9 mouse cellular contexts compared by ENCODE assay signal in the genomic region with DNA sequence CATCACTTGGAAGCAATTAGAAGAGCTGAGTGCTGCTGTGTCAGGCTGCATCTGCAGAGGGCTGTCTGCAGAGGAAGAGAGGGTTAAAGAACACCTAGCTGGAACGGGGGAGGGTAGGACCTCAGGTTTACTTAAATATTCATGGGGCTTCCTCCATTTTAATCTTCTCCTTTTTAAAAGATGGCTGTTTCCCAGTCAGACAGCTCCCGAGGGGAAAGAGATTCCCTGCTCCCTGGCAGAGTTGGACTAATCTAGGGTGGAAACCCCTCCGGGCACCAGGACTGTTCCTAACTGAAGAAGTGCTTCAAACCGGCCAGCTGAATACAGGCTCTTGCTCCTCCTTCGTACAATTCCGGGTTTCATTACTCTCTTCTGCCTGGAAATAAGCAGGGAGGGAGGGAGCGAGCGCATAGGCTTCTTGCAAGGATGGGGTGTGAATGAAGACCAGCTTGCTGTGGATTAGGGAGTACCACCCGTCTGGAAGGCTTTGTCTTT.
DNase-seq lines count a peak whose midpoint lies in the region; ATAC-seq and TF ChIP-seq lines count a peak whose summit lies in the region.
"Had no signal": no experiment of that assay in that cellular context is flagged by ENCODE, and none has a peak within 500 bp of the region (broad histone marks: within the 10 kb centered on the region; RNA-seq: fewer than 3 reads in every experiment).

No protein-coding gene starts in this region.

- H3K27ac ChIP-seq in kidney, postnatal 0 days, result peak overlapping the region; percentile 71
- H3K27ac ChIP-seq: liver, embryonic 13.5 days had no signal

- H3K9me3 ChIP-seq in kidney, postnatal 0 days (replicated peaks; ENCODE audit: low read length), result no peaks in the 10 kb centered on the region
- H3K9me3 ChIP-seq: liver, embryonic 13.5 days had no signal

- H3K4me1 ChIP-seq in kidney, postnatal 0 days (replicated peaks; ENCODE audit: insufficient read depth, low read length), result peaks cover 14% of the 10 kb centered on the region

- ATAC-seq in kidney, postnatal 0 days (replicated peaks; ENCODE audit: low FRiP score, low read depth), result no peak

- peak; percentile 21 for DNase-seq in adrenal gland, postnatal 14 days
- no peak for DNase-seq in adrenal gland, postnatal 10 days
- peak; percentile 58 for DNase-seq in cerebellum, adult 9-11 months
- DNase-seq in frontal cortex, postnatal 36 days (ENCODE audit: low spot score in 2 of 2), result peak; percentile 68 to 70
- DNase-seq in kidney, postnatal 0 days (ENCODE audit: low spot score), result peak; percentile 59
- peak; percentile 24 for DNase-seq in lung, postnatal 36 days
- peak; percentile 69 for DNase-seq in telencephalon, adult 2 months (ENCODE audit: low read depth, low spot score)
- DNase-seq in urinary bladder, postnatal 36 days (ENCODE audit: low spot score in 2 of 2), result no peak
- DNase-seq: liver, embryonic 13.5 days had no signal

- H3K4me2 ChIP-seq in kidney, postnatal 0 days (ENCODE audit: low read length), result peak overlapping the region; percentile 59
- H3K4me2 ChIP-seq: liver, embryonic 13.5 days had no signal

- TF ChIP-seq CTCF in kidney, postnatal 0 days (IDR thresholded peaks at IDR 0.05; ENCODE audit: low read depth), result no peak

- H3K27me3 ChIP-seq in kidney, postnatal 0 days (ENCODE audit: insufficient read depth, low read length), result no peaks in the 10 kb centered on the region
- H3K27me3 ChIP-seq: liver, embryonic 13.5 days had no signal

- H3K36me3 ChIP-seq in kidney, postnatal 0 days (ENCODE audit: insufficient read depth, low read length), result no peaks in the 10 kb centered on the region

- H3K4me3 ChIP-seq in kidney, postnatal 0 days (replicated peaks; ENCODE audit: low read depth, low read length), result peak overlapping the region; percentile 37
- H3K4me3 ChIP-seq: liver, embryonic 13.5 days had no signal

- H3K9ac ChIP-seq in kidney, postnatal 0 days (ENCODE audit: low read depth, low read length), result peak overlapping the region; percentile 54
- H3K9ac ChIP-seq: liver, embryonic 13.5 days had no signal

- 8% methylated on average over 9 of the region's 9 CpGs for WGBS in kidney, postnatal 0 days

Comparison
In these comparisons a context has a peak if more than half of its experiments do, and no peak if none do; other contexts are left out.
1. DNase-seq: peak in adrenal gland, postnatal 14 days (single experiment), cerebellum, adult 9-11 months (single experiment), frontal cortex, postnatal 36 days (2 of 2), kidney, postnatal 0 days (single experiment), lung, postnatal 36 days (single experiment) and telencephalon, adult 2 months (single experiment); none in adrenal gland, postnatal 10 days (single experiment) and urinary bladder, postnatal 36 days (0 of 2).